Mouse (Mus musculus) heart, postnatal 0 days (tissue): ENCODE data around the gene Arpin. TPM values are rescaled to one million over a fixed set of nuclear protein-coding genes. Genes with fewer than 3 reads are reported as not detected.

Experiments
- ATAC-seq: fragments of 200-750 bp; cut with Nextera tagmentation; 2 replicates; pipeline ENCODE4 v1.8.0; 2017; ENCODE audit warnings: low read depth, moderate number of reproducible peaks, moderate library complexity; ENCODE audit not compliant: insufficient read depth
- DNase-seq: peaks from one replicate; pipeline ENCODE4 v3.0.0-alpha.2; 2016; ENCODE audit warnings: low spot score
- H3K27ac ChIP-seq: fragments of 300-500 bp; sonication (generic); 2 replicates; pipeline ENCODE4 v1.5.1; 2014; ENCODE audit warnings: low read depth, mild to moderate bottlenecking
- H3K27me3 ChIP-seq: fragments of 300-500 bp; sonication (generic); 2 replicates; pipeline ENCODE4 v1.6.1; 2014; ENCODE audit warnings: low read length, mixed read lengths; ENCODE audit not compliant: control insufficient read depth, insufficient read depth
- H3K36me3 ChIP-seq: fragments of 300-500 bp; sonication (generic); replicated peaks from 2 replicates; pipeline ENCODE4 v1.6.1; 2014; ENCODE audit warnings: low read length, mixed read lengths; ENCODE audit not compliant: control insufficient read depth, insufficient read depth
- H3K4me1 ChIP-seq: fragments of 300-500 bp; sonication (generic); 2 replicates; pipeline ENCODE4 v1.6.1; 2014; ENCODE audit warnings: antibody characterized with exemption; ENCODE audit not compliant: control insufficient read depth, insufficient read depth
- H3K4me2 ChIP-seq: fragments of 300-500 bp; sonication (generic); 2 replicates; pipeline ENCODE4 v1.6.1; 2014; ENCODE audit warnings: low read depth, mild to moderate bottlenecking, low read length, moderate library complexity
- H3K4me3 ChIP-seq: fragments of 300-500 bp; sonication (generic); 2 replicates; pipeline ENCODE4 v1.5.1; 2014; ENCODE audit warnings: low read depth, low read length
- H3K9ac ChIP-seq: fragments of 300-500 bp; sonication (generic); replicated peaks from 2 replicates; pipeline ENCODE4 v1.6.1; 2014; ENCODE audit warnings: low read depth, low read length, mixed read lengths
- H3K9me3 ChIP-seq: fragments of 300-500 bp; sonication (generic); replicated peaks from 2 replicates; pipeline ENCODE4 v1.6.1; 2016; ENCODE audit warnings: low read length; ENCODE audit not compliant: control insufficient read depth
- CTCF ChIP-seq: IDR thresholded peaks from 2 replicates; pipeline ENCODE4 v1.5.1; 2016; ENCODE audit warnings: antibody characterized with exemption, control low read depth, low read depth
- EP300 ChIP-seq: IDR thresholded peaks from 2 replicates; pipeline ENCODE4 v1.6.1; 2016; ENCODE audit warnings: antibody characterized with exemption, low read depth
- WGBS: fragments of 180-500 bp; shearing (Covaris S2); extraction: QIAGEN DNeasy Blood & Tissue Kit; methylation state at CpG from one replicate; pipeline ENCODE4 v1.1.7; 2014; 5-methylcytosine and 5-hydroxymethylcytosine counted together
- polyA plus RNA-seq: library from polyadenylated mRNA; unstranded; fragments of >200 nt; fragmentation: Nextera tagmentation; extraction: Ambion mirVana; gene quantifications from 2 replicates; pipeline ENCODE4 v1.2.1, GENCODE M21; 2015
- total RNA-seq: library from RNA; depleted of rRNA; stranded (reverse); fragments of >200 nt; gene quantifications from 2 replicates; pipeline ENCODE4 v1.2.3, GENCODE M21; 2014; ENCODE audit warnings: low replicate concordance

The Arpin gene
- total and polyA plus RNA-seq, 2 experiments from 2014 or later = 19.6 to 54.3 TPM

DNA sequence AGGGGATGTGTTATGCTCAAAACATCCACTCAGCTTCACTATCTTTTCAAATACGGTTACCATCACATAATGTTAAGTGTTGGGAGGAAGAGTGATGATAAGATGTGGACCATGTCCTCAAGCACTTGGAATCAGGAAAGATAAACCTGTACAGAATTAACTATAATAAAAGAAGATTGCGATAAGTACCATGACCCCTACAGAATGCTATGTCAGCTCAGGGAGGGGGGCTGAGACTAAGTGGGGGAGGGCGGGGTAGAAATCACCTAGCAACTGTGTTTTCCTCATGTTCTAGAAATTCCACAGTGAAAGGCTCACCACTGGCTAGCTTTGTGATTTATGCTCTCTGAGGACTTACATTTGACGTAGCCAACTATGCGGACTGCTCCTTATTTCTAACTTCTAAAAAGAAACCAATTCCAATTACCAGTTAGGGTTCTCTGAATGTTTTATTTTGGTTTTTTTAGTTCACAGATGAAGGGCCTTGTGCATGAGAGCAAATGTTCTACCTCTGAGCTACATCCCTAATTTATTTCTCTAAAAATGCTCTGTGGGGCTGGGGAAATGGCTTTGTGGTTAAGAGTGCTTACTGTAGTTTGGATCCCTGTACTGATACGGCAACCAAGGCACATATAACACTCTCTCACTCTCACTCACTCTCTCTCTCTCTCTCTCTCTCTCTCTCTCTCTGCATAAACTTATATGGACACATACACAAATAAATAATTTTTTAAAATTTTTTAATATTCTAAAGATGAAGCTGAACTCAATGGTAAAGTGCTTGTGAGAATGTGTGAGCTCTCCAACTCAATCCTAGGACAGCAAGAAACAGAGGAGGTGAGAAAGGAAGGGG, 42.4 kb downstream of the Arpin start:
- H3K4me1 ChIP-seq = peaks cover 10% of the 10 kb centered on the region
- H3K9ac ChIP-seq = no peak overlapping the region
- DNase-seq (peak; percentile 13), ATAC-seq (no peak)
- no peaks in the 10 kb centered on the region for H3K27me3 ChIP-seq
- TF ChIP-seq CTCF (no peak), EP300 (no peak)
- H3K9me3 ChIP-seq = no peaks in the 10 kb centered on the region
- no peak overlapping the region for H3K4me3 ChIP-seq
- H3K4me2 ChIP-seq = no peak overlapping the region
- WGBS = 49% methylated on average over 6 of the region's 6 CpGs
- H3K36me3 ChIP-seq = peaks cover 14% of the 10 kb centered on the region; the same call in 1 of the 2 replicates
- H3K27ac ChIP-seq = no peak overlapping the region

DNA sequence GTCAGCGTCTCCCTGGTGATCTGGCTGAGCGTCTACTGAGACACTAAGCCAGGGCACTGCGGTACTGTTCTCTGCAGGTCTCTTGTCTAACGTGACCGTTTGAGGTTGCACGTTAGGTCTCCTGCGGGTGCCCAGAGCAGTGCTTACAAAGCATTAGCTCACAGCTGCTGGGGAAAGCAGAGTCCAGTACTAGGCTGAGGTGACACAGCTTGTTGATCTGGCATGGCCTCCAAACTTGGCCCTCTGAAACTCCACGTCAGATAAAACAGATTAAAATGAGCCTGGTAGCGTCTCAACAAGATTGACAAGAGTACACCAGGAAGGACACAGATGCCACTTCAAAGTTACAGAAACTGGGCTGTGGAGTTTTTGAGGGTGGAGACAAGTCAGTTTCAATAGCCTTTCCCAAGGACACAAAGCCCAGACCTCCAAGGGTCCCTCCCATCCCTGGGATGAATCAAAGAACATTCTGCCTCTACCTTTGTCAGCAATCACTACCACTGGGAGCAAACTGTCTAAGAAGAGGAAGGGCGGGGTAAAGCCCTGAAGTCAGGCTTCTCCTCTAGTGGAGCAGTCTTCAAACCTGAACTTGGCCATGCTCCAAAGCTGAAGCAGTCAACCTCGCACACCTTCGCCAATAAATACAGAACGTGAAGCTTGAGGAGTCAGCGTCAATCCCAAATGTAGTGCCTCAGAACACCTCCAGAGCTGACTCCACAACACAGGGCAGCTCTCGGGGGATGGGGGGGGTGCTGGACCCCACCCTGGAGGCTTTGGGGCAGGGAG, 44.5 kb downstream of the Arpin start:
- no peak for DNase-seq
- no peak overlapping the region for H3K27ac ChIP-seq
- no peak for ATAC-seq
- no peaks in the 10 kb centered on the region for H3K9me3 ChIP-seq
- no peak overlapping the region for H3K4me2 ChIP-seq
- H3K4me3 ChIP-seq = no peak overlapping the region
- no peaks in the 10 kb centered on the region for H3K27me3 ChIP-seq
- WGBS = 71% methylated on average over 15 of the region's 15 CpGs
- no peak for TF ChIP-seq CTCF
- TF ChIP-seq EP300 = no peak
- H3K4me1 ChIP-seq = peaks cover 10% of the 10 kb centered on the region
- H3K9ac ChIP-seq = no peak overlapping the region
- H3K36me3 ChIP-seq = peaks cover 7% of the 10 kb centered on the region; the same call in 1 of the 2 replicates

DNA sequence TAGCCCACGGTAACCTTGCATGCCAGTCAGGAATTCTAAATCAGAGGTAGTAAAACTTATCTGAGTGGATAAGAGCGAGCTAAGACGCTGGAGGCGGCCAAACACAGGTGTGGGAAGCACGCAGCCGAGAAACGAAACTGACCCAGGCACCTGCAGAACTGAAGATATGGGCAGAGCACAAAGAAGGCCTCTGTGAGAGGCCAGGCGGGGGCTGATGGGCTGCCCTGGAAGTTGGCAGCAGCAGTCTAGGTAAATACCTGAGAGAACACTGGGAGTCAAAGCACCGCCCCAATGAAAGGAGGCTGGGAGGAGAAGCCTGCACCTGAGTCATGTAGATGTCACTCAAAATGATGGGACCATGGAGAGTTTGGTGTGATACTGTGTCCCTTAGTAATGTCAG, 46.6 kb downstream of the Arpin start:
- H3K9me3 ChIP-seq = no peaks in the 10 kb centered on the region
- H3K4me2 ChIP-seq = no peak overlapping the region
- 87% methylated on average over 9 of the region's 9 CpGs for WGBS
- H3K4me3 ChIP-seq = no peak overlapping the region
- ATAC-seq (no peak), DNase-seq (no peak)
- no peaks in the 10 kb centered on the region for H3K36me3 ChIP-seq
- H3K9ac ChIP-seq = no peak overlapping the region
- H3K27ac ChIP-seq = no peak overlapping the region
- TF ChIP-seq CTCF (no peak), EP300 (no peak)
- peaks cover 10% of the 10 kb centered on the region for H3K4me1 ChIP-seq
- no peaks in the 10 kb centered on the region for H3K27me3 ChIP-seq

DNA sequence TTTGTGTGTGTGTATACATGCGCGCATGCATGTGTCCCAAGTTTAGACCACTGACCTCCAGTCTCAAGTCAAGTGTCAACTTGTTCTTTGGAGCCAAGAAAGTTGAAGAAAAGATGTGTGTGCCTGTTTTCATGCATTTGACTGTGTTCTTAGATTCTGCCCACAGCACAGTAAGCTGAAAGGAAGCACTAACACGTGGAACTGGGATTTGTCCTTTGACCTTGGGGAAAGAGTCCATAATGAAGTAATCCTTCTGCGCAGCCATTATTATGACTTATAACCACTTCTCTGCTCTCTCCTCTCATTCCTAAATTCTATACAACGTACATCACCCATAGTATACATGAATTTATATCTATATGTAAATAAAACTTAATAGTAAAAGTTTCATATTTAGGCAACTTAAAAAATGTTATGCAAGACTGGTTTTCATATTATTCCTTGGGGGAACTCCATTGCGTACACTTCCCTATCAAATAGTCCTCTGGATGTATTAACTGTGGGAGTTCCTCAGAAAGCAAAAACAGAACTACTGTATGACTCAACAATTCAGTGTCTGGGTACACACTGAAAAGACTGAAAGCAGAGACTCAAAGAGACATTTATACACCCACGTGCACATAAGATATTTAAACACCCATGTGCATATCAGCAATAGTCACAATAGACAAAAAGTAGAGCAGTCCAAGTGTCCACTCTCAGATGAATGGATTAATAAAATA, 51.4 kb downstream of the Arpin start:
- H3K4me3 ChIP-seq = no peak overlapping the region
- TF ChIP-seq EP300 (no peak), CTCF (no peak)
- H3K4me1 ChIP-seq = no peaks in the 10 kb centered on the region
- DNase-seq (no peak), ATAC-seq (no peak)
- no peak overlapping the region for H3K4me2 ChIP-seq
- no peaks in the 10 kb centered on the region for H3K27me3 ChIP-seq
- WGBS = 81% methylated on average over 7 of the region's 7 CpGs
- H3K27ac ChIP-seq = no peak overlapping the region
- H3K9ac ChIP-seq = no peak overlapping the region
- no peaks in the 10 kb centered on the region for H3K9me3 ChIP-seq
- H3K36me3 ChIP-seq = peaks cover 20% of the 10 kb centered on the region

DNA sequence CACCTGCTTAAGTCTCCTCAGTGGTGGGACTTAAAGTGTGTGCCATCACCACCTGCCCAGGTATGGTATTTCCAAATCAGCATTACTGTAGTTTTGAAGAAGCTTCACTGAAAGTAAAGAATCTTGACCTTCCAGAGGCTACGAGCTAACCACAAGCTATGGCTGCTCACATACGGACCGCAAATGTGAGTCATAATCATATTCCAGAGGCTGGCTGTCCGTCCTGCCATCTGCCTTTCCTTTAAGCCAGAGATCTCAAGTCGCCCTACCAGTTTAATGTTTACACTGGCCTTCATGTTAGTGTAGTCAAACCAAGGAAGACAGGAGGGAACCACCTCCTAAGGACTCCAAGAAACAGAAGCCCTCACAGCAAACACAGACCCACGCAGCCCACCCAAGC, 53.3 kb downstream of the Arpin start:
- Histone ChIP-seq H3K4me2 (no peak overlapping the region), H3K4me1 (no peaks in the 10 kb centered on the region), H3K27ac (no peak overlapping the region), H3K4me3 (no peak overlapping the region), H3K9ac (no peak overlapping the region), H3K9me3 (no peaks in the 10 kb centered on the region), H3K27me3 (no peaks in the 10 kb centered on the region), H3K36me3 (peaks cover 20% of the 10 kb centered on the region)
- TF ChIP-seq CTCF (no peak), EP300 (no peak)
- no peak for ATAC-seq
- WGBS = 85% methylated on average over 6 of the region's 6 CpGs
- DNase-seq = no peak
